Mouse (Mus musculus) neutrophil, adult 5-6 weeks (primary cell): ENCODE data around the gene Taok3. TPM values are rescaled to one million over a fixed set of nuclear protein-coding genes. Genes with fewer than 3 reads are reported as not detected.

Experiments used
- ATAC-seq: fragments of 151-379, 151-347 bp; 2 replicates; pipeline ENCODE4 v1.8.0; 2017; ENCODE audit warnings: mild to moderate bottlenecking, moderate TSS enrichment; ENCODE audit not compliant: insufficient number of reproducible peaks, poor library complexity, low FRiP score, severe bottlenecking; ENCODE audit errors: extremely low read depth
- total RNA-seq: library from RNA; stranded (forward); fragments of 200-1000 nt; gene quantifications from 2 replicates; pipeline ENCODE4 v1.2.3, GENCODE M21; 2017

Taok3 gene
- 68.0 and 76.9 TPM in 2 replicates for total RNA-seq

GRCm38 (mm10) chr5:117119777-117120488, at the start of gene Taok3:
TSS of gene Taok3 (plus strand) at chr5:117120129.
- peak; percentile 87 for ATAC-seq

DNA sequence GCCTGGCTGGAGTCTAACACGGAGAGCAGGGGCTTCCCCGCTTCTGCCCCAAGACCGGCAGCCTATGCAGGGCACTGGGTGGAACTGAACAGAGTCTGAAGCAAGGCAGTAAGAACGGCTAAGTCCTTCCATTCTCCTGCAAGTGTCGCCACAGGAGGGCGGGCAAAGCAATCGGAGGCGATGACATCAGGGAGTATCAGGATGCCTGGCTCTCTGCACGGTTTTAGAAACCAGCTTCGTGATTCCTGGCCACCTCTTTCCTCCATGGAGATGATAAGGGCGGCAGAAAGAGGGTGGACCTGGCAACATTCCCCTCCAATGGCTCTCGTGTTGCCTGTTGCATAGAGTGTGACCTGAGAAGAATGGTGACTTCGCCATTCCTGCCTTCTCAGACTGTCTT, 32.2 kb upstream of the Taok3 start:
- ATAC-seq, result no peak

GRCm38 (mm10) chr5:117089147-117089546, 30.8 kb upstream of the Taok3 start:
- ATAC-seq, result no peak

- no peak for ATAC-seq
Observed at GRCm38 (mm10) chr5:117089786-117090185, 30.1 kb upstream of the Taok3 start.

DNA sequence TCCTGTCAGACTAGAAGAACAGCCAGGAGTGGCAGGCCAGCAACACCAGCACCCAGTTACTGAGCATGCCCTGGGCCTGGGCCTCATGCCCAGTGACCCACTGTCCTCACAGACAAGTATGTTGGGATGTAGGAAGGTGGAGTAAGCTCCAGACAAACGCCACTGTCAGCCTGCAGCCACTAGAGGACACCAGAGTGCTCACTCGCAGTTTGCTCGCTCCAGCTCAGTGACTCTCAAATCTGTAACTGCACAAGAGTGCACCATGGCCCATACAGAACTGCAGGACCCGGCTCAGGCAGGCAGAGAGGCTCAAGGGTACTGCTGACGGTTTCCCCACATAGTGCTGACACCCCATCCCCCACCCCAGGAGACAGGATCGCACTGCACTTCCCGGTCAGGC, 25.5 kb upstream of the Taok3 start:
- no peak for ATAC-seq

DNA sequence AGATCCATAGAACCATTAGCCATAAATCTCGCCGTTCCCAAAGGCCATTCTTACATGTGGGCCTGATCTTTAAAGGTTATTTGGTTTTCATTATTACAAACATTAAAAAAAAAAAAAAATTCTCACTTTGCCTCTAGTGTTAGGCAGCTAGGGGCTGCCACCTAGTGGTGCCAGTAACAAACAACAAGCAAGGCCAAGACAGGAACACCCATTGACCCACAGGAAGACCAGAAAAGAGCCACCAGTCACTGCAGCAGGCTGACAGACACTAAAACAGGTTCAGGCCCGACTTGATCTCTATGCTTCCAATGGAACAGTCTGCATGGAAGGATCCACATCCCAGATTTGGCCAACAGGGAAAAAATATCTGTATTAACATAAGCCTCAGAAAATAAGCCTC, 23.2 kb upstream of the Taok3 start:
- peak; percentile 30; the same call in 1 of the 2 replicates for ATAC-seq

DNA sequence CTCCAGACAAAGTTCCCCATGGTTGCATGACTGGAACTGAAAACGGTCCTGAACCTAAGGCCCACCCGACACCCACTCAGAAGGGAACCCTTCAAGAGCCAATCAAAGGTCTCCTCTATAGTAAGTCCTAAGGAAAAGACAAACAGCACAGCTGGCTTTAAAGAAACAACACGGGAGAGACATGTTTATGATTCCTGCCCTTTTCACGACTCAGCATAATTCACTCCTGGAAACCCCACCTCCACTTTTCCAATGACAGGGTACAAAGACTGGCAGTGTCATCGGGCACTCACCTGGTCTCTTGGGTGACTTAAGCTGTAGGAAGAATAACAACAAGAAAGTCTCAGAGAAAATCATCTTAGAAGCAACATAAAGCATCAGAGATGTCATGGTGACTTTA, 20.9 kb upstream of the Taok3 start:
- no peak for ATAC-seq

DNA sequence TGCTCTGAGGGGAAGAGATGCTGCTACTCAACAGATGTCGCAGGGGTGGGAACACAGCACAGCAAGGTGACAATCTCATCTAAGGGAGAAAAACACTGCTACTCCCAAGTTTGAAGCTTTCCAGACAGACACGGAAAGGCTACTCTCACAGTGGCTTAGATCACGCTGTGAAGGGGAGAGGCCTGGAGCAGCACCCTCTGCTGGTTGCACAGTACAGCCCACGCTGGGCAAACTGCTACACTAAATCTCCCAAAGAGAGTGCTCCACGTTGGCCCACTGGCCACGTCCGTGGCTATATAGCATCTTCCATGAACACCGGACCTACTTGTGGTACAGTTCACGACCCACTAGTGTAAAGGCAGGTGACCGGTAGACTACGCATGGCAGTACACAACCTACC, 20.2 kb upstream of the Taok3 start:
- ATAC-seq, result no peak

- no peak for ATAC-seq
Observed at GRCm38 (mm10) chr5:117103194-117103929, 16.6 kb upstream of the Taok3 start.

DNA sequence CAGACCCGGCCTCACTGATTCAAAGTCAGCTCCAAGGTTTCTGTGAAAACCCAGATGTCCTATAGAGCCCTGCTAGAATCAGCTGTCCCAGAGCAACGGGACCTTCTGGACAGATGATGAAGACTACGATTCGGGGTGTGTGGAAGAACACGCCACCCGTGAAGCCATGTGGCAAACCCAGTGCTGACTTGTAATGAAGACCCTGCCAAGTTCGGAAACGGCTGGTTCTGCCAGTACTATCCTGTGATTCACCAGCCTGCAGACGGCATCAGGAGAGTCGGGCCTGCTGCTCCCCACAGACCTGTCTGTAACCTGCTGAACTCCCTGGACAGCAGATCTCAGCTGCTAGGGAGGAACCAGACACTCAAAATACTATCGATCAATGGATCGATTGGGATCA, 15.6 kb upstream of the Taok3 start:
- ATAC-seq, result no peak

- ATAC-seq, result no peak
Observed at GRCm38 (mm10) chr5:117105761-117106160, 14.2 kb upstream of the Taok3 start.

DNA sequence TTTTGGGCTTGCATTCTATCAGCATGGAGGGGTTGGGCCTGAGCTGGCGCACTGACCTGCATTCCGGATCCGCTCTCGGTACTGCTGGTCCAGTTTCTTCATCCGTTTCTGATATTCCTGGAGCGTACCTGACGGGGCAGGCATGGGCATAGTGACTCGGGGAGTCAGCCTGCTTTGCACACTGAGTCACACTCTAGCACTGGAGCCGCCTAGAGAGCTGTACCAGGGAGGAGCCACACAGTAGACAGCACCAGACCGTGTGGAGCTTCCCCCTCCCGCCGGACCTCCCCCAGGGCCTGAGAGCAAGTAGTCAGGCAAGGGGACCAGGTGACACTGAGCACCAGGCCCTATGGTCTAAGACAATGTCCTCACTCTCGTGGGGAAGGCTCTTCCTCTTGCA, 11.6 kb upstream of the Taok3 start:
- no peak for ATAC-seq

DNA sequence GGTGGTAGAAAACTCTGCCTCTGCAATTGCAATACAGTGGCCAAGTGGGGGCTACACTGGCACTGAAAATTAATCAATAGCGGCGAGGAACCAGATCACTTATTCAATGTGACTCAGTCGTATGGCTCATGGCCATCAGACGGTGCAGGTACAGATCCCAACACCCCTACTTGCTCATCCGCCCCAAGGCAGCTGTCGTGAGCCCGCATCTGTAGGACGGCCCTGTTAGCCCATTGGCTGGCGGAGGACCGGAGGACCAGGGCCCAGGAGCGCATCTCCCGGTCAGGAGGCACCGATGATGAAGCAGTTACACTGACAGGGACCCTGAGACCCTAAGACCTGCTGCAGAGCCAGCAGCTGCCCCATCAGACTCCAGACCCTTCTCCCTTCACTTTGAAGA, 11.2 kb upstream of the Taok3 start:
- no peak for ATAC-seq

- ATAC-seq, result no peak
Observed at GRCm38 (mm10) chr5:117109522-117109921, 10.4 kb upstream of the Taok3 start.

DNA sequence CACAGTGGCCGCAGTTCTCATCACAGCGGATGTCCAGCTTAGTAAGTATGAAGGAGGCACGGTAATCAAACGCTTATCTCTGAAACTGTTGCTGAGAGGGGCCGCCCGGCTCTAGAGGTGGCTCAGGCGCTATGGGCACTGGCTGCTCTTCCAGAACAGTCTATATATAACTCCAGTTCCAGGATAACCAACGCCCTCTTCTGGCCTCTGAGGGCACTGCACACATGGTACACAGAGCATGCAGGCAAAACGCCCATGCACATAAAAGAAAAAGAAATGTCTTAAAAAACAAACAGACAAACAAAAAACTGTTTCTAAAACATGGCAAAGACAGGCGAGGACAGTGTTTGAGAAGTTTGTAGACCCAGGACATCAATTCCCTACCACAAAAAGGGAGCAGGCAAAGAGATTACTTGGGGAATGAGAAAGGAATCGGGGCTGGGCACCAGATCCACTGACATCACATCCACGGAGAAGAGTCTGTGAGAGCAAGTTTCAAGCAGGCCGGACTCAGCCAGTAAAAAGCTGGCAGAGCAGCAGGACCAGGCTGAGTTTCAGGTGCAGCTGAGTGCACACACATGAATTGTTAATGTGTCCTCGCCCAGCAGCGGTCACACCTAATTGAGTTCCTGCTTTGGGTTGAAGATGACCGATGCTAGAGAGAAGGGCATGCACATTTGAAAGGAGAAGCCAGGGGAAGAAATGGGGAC, 8.7 kb upstream of the Taok3 start:
- no peak for ATAC-seq

- no peak for ATAC-seq
Observed at GRCm38 (mm10) chr5:117111774-117112112, 8.2 kb upstream of the Taok3 start.

DNA sequence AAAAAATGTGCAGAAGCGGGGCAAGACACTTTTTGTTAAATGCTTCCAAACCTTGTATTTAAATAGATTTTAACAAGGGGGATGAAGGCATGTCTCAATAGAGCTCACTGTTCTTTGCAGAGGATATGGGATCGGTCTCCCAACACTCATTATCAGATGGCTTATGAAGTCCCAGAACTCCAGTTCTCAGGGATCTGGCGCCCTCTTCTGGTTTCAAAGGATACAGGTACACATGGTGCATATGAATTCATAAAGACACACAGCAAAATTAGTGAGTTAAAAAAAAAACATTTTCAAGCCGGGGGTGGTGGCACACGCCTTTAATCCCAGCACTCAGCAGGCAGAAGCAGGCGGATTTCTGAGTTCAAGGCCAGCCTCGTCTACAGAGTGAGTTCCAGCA, 6.6 kb upstream of the Taok3 start:
- no peak for ATAC-seq

DNA sequence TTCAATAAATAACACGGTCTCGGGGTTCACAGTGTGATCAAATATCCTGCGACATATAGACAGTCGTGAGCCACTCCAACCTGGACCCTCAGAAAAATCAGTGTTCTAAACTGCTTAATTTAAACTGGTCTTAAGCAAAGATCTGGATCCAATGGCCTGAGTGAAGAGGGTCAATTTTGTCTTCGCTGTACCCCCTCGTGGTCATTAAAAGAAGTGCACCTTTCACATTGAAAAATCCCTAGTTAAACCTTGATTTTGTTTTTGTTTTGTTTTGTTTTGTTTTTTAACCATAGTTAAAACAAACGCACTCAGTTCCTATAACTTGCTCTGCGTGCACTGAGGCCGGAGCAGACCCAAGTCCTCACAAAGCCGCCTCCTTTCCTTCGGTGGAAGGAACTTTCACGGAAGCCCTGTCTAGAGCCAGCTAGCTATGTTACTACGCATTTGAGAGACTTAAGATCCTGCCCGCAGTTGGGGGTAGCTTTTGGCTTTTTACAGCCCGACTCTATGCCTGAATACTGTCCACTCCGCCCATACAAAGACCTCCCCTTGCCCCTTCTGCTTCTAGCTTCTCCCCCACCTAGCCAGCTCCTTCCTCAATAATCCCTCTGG, 5.2 kb upstream of the Taok3 start:
- ATAC-seq, result no peak

DNA sequence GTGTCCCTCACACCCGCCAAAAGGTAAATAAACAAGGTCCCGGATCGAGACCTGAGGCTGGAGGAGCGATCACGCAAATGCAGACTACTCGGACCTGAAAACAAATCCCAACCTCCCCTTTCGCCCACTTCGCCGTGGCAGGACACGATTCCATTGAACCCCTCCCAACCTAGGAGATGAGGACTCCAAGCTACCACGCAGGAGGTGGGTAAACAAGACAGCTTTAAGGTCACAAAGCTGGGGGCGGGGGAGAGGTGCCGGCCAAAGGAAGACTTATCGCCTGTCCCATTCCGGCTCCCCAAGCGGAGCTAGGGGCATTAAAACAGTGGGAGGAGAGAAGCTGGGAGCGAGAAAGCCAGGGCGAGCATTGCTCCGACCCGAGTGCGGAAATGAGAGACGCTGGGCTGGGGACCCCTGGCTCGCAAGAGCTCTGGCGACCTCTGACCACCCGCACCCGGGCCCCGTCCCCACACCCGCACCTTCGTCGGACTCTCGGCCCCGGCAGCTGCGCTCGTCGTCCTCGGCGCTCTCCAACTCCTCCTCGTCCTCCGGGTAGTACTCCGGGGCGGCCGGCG, 4.6 kb upstream of the Taok3 start:
- ATAC-seq, result no peak
